Mouse (Mus musculus) C2C12 (cell line): ENCODE results near the gene Gse1. TPM values are rescaled to one million over a fixed set of nuclear protein-coding genes. Genes with fewer than 3 reads are reported as not detected.

Experiments
- H3K27me3 ChIP-seq: one replicate; pipeline ENCODE4 v1.6.1; 2011; ENCODE audit not compliant: control insufficient read depth, insufficient read depth, insufficient read length
- H3K36me3 ChIP-seq: one replicate; pipeline ENCODE4 v1.6.1; 2011; ENCODE audit not compliant: control insufficient read depth, insufficient read depth
- H3K4me3 ChIP-seq: one replicate; pipeline ENCODE4 v1.5.1; 2011; ENCODE audit warnings: mild to moderate bottlenecking, control low read depth; ENCODE audit not compliant: poor library complexity, insufficient read depth, severe bottlenecking
- H3K79me2 ChIP-seq: one replicate; pipeline ENCODE4 v1.6.1; 2011; ENCODE audit not compliant: control insufficient read depth, insufficient read depth
- H3K79me3 ChIP-seq: one replicate; pipeline ENCODE4 v1.6.1; 2011; ENCODE audit warnings: low read depth, control low read depth
- H3ac ChIP-seq: one replicate; pipeline ENCODE3; 2011; ENCODE audit warnings: low read depth; ENCODE audit not compliant: control insufficient read depth, insufficient read length
- CEBPB ChIP-seq: IDR thresholded peaks from one replicate; pipeline ENCODE4 v1.6.1; 2011; ENCODE audit warnings: low read depth, mild to moderate bottlenecking, control low read depth, moderate library complexity
- CTCF ChIP-seq: IDR thresholded peaks from one replicate; pipeline ENCODE4 v1.5.1; 2011; ENCODE audit not compliant: control insufficient read depth, insufficient read depth, insufficient read length
- FOSL1 ChIP-seq: IDR thresholded peaks from one replicate; pipeline ENCODE4 v1.8.0; 2011; ENCODE audit warnings: mild to moderate bottlenecking, low read length; ENCODE audit not compliant: poor library complexity, insufficient read depth, severe bottlenecking
- MAX ChIP-seq: IDR thresholded peaks from one replicate; pipeline ENCODE4 v1.6.1; 2011; ENCODE audit warnings: mild to moderate bottlenecking, control low read depth
- MYOD1 ChIP-seq: IDR thresholded peaks from one replicate; pipeline ENCODE4 v1.6.1; 2011; ENCODE audit warnings: low read depth; ENCODE audit not compliant: control insufficient read depth, insufficient read length
- MYOG ChIP-seq: IDR thresholded peaks from one replicate; pipeline ENCODE4 v1.6.1; 2011; ENCODE audit not compliant: control insufficient read depth, insufficient read length; ENCODE audit errors: extremely low read depth
- USF1 ChIP-seq: IDR thresholded peaks from one replicate; pipeline ENCODE4 v1.6.1; 2011; ENCODE audit warnings: low read depth, mild to moderate bottlenecking, control low read depth, moderate library complexity
- polyA plus RNA-seq: library from polyadenylated mRNA; unstranded; fragments of >200 nt; fragmentation: generic; extraction: Trizol; gene quantifications from one replicate; pipeline ENCODE4 v1.2.1, GENCODE M21; 2012; ENCODE audit warnings: missing spikeins

Gene Gse1
- polyA plus RNA-seq, 1 experiment, result 15.6 TPM

DNA sequence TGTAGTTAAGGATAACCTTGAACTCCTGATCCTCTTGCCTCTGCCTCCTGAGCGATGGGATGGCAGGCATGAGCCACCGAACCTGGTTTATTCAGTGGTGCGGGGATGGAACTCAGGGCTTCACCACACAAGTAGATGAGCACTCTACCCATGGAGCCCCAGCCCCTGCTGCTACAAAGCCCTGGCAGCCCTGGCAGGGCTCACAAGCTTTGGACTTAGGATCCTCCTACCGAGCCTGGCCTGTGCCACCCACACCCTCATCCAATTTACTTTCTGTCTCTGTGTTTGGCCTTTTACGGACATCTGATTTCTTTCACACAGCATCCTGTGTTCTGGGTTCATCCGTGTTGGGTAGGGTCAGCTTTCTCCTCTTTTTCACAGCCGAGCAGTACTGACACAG lies 88.5 kb downstream of the Gse1 start:
- Histone ChIP-seq H3K27me3 (no peaks in the 10 kb centered on the region), H3K4me3 (no peak overlapping the region), H3K79me3 (peaks cover 7% of the 10 kb centered on the region), H3K79me2 (peaks cover 19% of the 10 kb centered on the region), H3ac (peak overlapping the region; percentile 12), H3K36me3 (no peaks in the 10 kb centered on the region)
- no peak for TF ChIP-seq CEBPB
- no peak for TF ChIP-seq MAX
- TF ChIP-seq CTCF, result no peak
- TF ChIP-seq MYOG, result no peak
- TF ChIP-seq FOSL1, result no peak
- TF ChIP-seq USF1, result no peak
- no peak for TF ChIP-seq MYOD1

DNA sequence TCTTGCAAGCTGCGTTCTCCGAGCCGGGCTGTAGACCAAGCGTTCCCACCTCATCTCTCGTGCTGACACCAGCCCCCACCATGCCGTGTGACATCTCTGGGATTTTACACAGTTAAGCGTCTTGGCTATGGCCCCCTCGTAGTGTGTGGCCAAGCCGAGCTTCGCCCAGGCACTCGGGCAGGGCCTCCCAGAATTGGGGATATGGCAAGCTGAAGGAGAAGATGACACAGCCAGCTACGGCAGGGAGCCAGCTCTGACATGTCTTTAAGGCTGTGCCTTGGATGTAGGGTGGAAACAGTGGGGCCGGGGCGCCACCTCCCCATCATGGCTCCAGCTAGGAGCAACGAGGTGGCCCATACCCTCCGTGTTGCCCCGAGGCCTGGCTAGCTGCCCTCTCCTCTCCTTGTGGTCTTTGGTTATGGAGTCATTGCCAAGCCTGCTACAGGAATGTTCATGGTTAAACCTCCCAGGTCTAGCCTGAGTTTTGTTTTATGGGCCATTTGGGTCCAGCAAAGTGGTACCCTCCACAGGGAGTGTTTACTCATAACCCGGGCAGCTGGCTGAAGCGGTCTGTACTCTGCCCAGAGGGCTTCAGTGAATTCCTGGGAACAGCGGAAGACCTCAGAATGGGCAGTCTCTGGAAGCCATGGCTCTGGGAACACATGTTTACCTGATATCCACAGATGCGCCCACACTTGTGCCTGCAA lies 89.0 kb downstream of the Gse1 start:
- Histone ChIP-seq H3K36me3 (no peaks in the 10 kb centered on the region), H3K79me2 (peaks cover 19% of the 10 kb centered on the region), H3K27me3 (no peaks in the 10 kb centered on the region), H3ac (peak overlapping the region; percentile 31), H3K79me3 (peaks cover 7% of the 10 kb centered on the region), H3K4me3 (no peak overlapping the region)
- TF ChIP-seq FOSL1, result peak; percentile 30
- no peak for TF ChIP-seq MYOG
- TF ChIP-seq CTCF, result no peak
- peak; percentile 56 for TF ChIP-seq MYOD1
- TF ChIP-seq MAX, result peak; percentile 8
- TF ChIP-seq CEBPB, result no peak
- TF ChIP-seq USF1, result no peak

DNA sequence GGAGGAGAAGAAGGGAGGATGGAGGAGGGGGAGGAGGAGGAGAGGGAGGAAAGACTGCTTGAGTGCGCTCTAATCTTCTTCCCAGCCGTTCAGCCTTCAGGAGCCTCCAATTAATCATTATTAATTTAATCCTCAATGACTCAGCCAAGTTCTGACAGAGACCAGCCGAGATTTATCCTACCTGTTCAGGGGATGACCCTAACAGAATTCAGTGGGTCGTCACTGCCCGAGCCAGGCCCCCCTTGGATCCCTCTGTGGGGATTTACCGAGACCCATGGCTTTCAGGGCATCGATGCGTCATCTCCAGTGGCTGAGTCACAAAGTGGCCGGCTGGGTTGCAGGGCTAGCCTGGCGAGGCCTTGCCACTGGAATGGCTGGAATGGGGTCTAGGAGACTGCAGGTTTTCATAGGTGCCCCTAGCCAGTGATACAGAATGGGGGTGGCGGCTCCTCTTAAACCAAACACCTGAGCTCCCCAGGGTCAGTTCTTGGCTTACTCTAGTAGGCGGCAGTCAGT lies 90.3 kb downstream of the Gse1 start:
- Histone ChIP-seq H3K79me3 (peaks cover 3% of the 10 kb centered on the region), H3K79me2 (peaks cover 19% of the 10 kb centered on the region), H3K27me3 (no peaks in the 10 kb centered on the region), H3K36me3 (no peaks in the 10 kb centered on the region), H3K4me3 (peak overlapping the region; percentile 22), H3ac (peak overlapping the region; percentile 31)
- TF ChIP-seq MAX (peak; percentile 23), FOSL1 (peak; percentile 90), CEBPB (no peak)

DNA sequence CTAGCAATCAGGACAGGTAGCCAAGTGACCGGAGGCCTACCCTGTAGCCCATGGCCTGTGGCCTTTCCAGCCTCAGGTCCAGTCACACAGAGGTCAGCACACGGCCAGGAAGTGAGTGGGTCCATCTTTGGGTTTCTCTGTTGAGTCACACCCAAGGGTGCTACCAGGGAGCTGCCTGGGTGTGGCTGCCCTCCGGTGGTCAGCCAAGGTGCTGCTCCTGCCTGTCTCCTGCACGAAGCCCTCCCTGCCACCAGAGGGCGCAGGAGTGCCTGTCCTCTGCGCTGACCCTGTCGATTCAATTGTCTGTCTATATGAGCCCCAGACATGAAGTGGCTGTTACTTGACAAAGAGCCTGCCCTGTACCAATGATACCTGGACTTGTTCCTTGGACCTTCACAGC lies 91.2 kb downstream of the Gse1 start:
- no peak overlapping the region for H3K4me3 ChIP-seq
- H3K27me3 ChIP-seq, result no peaks in the 10 kb centered on the region
- no peak overlapping the region for H3ac ChIP-seq
- H3K79me3 ChIP-seq, result peaks cover 3% of the 10 kb centered on the region
- no peak for TF ChIP-seq CEBPB
- TF ChIP-seq MYOG, result no peak
- peak; percentile 100 for TF ChIP-seq CTCF
- no peak for TF ChIP-seq USF1
- no peak for TF ChIP-seq MYOD1
- peak; percentile 72 for TF ChIP-seq FOSL1
- TF ChIP-seq MAX, result peak; percentile 80
- no peaks in the 10 kb centered on the region for H3K36me3 ChIP-seq
- H3K79me2 ChIP-seq, result peaks cover 19% of the 10 kb centered on the region

DNA sequence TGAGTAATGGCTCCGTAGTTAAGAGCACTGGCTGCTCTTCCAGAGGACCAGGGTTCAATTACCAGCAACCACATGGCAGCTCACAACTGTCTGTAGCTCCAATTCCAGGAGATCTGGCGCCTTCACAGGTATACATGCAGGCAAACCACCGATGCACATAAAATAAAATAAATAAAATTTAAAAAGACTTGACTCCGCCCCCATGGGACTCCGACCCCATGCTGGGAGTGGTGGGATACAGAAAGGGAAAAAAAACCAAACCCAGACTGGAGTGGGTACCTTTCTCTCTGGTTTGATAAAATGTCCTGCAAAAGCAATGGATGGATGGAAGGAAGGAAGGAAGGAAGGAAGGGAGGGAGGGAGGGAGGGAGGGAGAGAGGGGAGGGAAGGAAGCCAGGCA lies 91.9 kb downstream of the Gse1 start:
- peaks cover 19% of the 10 kb centered on the region for H3K79me2 ChIP-seq
- no peak overlapping the region for H3ac ChIP-seq
- H3K79me3 ChIP-seq, result peaks cover 3% of the 10 kb centered on the region
- no peak overlapping the region for H3K4me3 ChIP-seq
- no peaks in the 10 kb centered on the region for H3K27me3 ChIP-seq
- no peaks in the 10 kb centered on the region for H3K36me3 ChIP-seq
- no peak for TF ChIP-seq MYOG
- TF ChIP-seq MAX, result no peak
- no peak for TF ChIP-seq USF1
- TF ChIP-seq CEBPB, result no peak
- no peak for TF ChIP-seq FOSL1
- TF ChIP-seq CTCF, result no peak
- TF ChIP-seq MYOD1, result no peak

DNA sequence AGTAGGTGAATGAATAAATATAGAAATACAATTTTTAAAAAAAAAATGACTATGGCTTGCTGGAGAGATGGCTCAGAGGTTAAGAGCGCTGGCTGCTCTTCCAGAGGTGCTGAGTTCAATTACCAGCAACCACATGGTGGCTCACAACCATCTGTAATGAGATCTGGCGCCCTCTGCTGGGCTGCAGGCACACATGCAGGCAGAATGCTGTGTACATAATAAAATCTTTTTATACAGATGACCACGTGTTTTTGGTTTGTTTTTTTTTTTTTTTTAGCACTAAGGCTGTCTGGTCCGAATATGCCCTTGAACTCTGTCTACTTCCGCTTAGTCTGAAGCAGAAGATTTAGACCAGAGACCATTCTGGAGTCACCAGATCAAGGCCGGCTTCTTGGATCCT lies 93.5 kb downstream of the Gse1 start:
- no peak overlapping the region for H3K4me3 ChIP-seq
- no peaks in the 10 kb centered on the region for H3K27me3 ChIP-seq
- H3ac ChIP-seq, result no peak overlapping the region
- no peak for TF ChIP-seq CTCF
- no peak for TF ChIP-seq MYOG
- H3K36me3 ChIP-seq, result no peaks in the 10 kb centered on the region
- peaks cover 12% of the 10 kb centered on the region for H3K79me2 ChIP-seq
- H3K79me3 ChIP-seq, result no peaks in the 10 kb centered on the region
